Mouse (Mus musculus): ENCODE results near the gene Zwint.

- no peak for TF ChIP-seq POLR2A (IDR thresholded peaks at IDR 0.05; ENCODE audit: extremely low read depth, insufficient read depth, low read length)
- no peak for TF ChIP-seq CTCF (IDR thresholded peaks at IDR 0.05; ENCODE audit: extremely low read depth, insufficient read depth, low read length)
These were observed 14.4 kb downstream of the Zwint start for GRCm38 (mm10) chr10:72669086-72669485.

All from cortical plate, adult 2 months (tissue).